Mouse (Mus musculus) heart, embryonic 13.5 days (tissue): ENCODE measurements around the gene Decr2. TPM values are rescaled to one million over a fixed set of nuclear protein-coding genes. Genes with fewer than 3 reads are reported as not detected.

ENCODE experiments used
- polyA plus RNA-seq: library from polyadenylated mRNA; unstranded; fragments of >200 nt; fragmentation: Nextera tagmentation; extraction: Ambion mirVana; gene quantifications from 2 replicates; pipeline ENCODE4 v1.2.1, GENCODE M21; 2015

Decr2 gene
- polyA plus RNA-seq, 1 experiment from 2014 or later: 34.4 TPM

Other genes with a start within 250 kb of the Decr2 start
- 2.3 and 2.4 TPM in 2 replicates for gene Gm20683, start 248.6 kb downstream of the Decr2 start, polyA plus RNA-seq
- gene Rhot2, start 245.5 kb downstream of the Decr2 start, polyA plus RNA-seq: 18.3 and 22.1 TPM in 2 replicates
- 12.3 and 15.1 TPM in 2 replicates for gene Wdr90, start 228.8 kb downstream of the Decr2 start, polyA plus RNA-seq
- 159 and 173 TPM in 2 replicates for gene Mcrip2, start 221.6 kb downstream of the Decr2 start, polyA plus RNA-seq
- gene Mettl26, start 215.3 kb downstream of the Decr2 start, polyA plus RNA-seq: 35.7 and 43.2 TPM in 2 replicates
- gene Wfikkn1, start 209.5 kb downstream of the Decr2 start, polyA plus RNA-seq: 0.23 and 0.38 TPM in 2 replicates
- gene Rab40c, start 170.6 kb downstream of the Decr2 start, polyA plus RNA-seq: 16.1 and 16.4 TPM in 2 replicates
- 60.4 and 62.1 TPM in 2 replicates for gene Pigq, start 145.4 kb downstream of the Decr2 start, polyA plus RNA-seq
- gene Nhlrc4, start 145.4 kb downstream of the Decr2 start, polyA plus RNA-seq: 0.06 TPM in 1 of 2 replicates, not detected in the other
- 0.13 and 0.15 TPM in 2 replicates for gene A930017K11Rik, start 137.8 kb downstream of the Decr2 start, polyA plus RNA-seq
- 9.3 and 10.6 TPM in 2 replicates for gene Capn15, start 104.5 kb downstream of the Decr2 start, polyA plus RNA-seq
- gene Rab11fip3, start 20.8 kb downstream of the Decr2 start, polyA plus RNA-seq: 11.0 and 12.3 TPM in 2 replicates
- 77.4 and 87.2 TPM in 2 replicates for gene Nme4, start 5.3 kb upstream of the Decr2 start, polyA plus RNA-seq
- 0.80 and 0.94 TPM in 2 replicates for gene Tmem8, start 23.0 kb upstream of the Decr2 start, polyA plus RNA-seq
- 217 and 237 TPM in 2 replicates for gene Mrpl28, start 33.2 kb upstream of the Decr2 start, polyA plus RNA-seq
- 4.1 and 4.4 TPM in 2 replicates for gene Axin1, start 48.4 kb upstream of the Decr2 start, polyA plus RNA-seq
- 0.47 and 3.1 TPM in 2 replicates for gene Pdia2, start 108.8 kb upstream of the Decr2 start, polyA plus RNA-seq
- 8.6 and 9.3 TPM in 2 replicates for gene Rgs11, start 112.6 kb upstream of the Decr2 start, polyA plus RNA-seq
- 3.9 and 5.1 TPM in 2 replicates for gene Arhgdig, start 117.4 kb upstream of the Decr2 start, polyA plus RNA-seq
- 44.9 and 45.0 TPM in 2 replicates for gene Fam234a, start 153.9 kb upstream of the Decr2 start, polyA plus RNA-seq
- 54.2 and 56.8 TPM in 2 replicates for gene Luc7l, start 162.6 kb upstream of the Decr2 start, polyA plus RNA-seq